Mouse (Mus musculus): ENCODE results near the gene C3ar1.

The C3ar1 gene

DNA sequence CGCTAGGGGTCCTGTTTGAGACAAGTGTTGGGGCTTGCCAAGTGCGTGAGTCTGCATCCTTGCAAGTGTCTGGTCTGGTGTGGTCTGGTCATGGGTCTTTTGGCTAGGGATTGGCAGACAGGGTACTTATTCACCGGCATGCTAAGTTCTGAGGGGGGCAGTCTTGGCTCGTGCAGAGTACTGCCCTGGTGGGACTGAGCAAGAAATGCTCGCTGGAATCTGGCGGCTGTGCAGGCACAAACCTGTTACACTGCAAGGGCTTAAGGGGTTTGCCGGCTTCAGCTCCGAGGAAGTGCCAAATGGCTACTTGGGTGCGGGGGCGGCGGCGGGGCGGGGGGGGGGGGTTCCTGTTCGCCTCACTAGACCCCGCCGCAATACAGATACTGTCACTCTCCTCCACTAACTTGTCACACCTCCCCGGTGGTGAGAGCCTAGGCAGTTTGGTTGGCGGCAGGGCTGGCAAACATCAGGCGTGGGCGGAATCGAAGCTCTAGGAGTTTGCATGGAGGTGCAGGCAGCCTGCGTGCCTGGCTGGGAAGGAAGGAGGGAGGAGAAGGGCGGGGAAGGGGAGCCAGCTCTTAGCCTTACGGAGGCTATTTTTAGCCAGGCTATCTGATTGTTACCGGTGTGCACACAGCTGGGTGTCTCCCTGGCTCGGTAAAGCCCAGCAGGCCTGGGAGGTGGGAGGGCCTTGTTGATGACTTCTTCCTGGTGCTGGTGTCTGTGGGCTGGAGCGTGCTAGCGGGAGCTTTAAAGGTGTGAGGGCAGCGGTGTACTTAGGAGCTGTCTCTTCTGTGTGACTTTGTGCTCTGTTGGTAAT lies 29.8 kb downstream of the C3ar1 start:
- DNase-seq (ENCODE audit: low spot score): peak; percentile 60

DNA sequence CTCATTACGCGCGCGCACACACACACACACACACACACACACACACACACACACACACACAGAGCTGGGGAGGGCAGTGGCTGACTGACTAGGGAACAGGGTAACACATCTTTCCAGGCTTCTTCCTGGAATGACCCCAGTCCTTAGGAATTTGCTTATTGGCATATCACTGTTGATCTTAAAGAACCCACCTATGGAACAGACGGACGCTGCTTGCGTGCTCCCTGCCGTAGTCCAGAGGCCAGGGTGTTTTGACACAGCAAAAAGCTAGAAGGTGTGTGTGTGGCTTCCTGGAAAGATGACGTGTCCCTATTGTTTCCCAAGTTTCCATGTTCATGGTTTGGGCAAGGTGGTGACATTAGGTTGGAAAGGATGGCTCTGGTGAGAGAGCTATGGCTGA lies 30.8 kb downstream of the C3ar1 start:
- no peak for DNase-seq (ENCODE audit: low spot score)

DNA sequence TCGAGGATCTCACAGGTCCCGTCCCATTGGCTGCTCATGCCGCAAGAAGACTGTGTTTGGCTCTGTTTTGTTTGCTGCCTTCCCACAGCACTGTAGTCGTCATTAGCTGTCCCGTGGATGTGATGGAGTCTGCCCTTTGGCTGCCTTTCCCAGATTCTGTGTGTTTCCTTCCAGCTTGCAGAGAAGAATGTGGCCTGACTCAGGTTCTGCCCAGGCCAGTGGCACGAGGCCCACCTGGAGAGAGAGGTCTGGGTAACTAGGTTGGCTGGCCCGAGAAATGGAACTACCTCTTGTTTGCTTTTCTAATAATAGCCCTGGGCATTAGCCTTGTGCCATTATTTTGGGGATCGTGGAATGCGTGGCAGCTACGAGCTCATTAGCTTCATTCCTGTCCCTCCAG lies 31.9 kb downstream of the C3ar1 start:
- DNase-seq (ENCODE audit: low spot score): no peak

DNA sequence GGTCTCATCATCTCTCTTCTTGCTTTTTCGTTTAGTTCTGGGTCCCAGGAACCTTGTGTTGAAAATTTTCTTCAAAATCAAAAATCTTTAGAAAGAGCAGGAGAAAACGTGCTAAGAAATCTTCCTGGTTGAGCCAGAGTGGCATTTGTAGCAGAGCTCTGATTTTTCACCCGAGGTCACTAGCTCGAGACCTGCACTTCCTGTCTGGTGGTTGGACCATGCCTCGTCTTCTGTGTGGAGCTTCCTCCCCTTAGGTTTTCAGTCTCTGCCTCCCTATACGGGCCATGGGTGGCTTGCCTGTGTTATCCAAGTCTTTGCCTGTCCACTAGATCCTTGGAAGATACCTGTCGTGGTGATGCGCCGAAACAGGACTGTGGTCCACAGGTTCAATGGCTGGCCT lies 34.1 kb downstream of the C3ar1 start:
- DNase-seq (ENCODE audit: low spot score): no peak

DNA sequence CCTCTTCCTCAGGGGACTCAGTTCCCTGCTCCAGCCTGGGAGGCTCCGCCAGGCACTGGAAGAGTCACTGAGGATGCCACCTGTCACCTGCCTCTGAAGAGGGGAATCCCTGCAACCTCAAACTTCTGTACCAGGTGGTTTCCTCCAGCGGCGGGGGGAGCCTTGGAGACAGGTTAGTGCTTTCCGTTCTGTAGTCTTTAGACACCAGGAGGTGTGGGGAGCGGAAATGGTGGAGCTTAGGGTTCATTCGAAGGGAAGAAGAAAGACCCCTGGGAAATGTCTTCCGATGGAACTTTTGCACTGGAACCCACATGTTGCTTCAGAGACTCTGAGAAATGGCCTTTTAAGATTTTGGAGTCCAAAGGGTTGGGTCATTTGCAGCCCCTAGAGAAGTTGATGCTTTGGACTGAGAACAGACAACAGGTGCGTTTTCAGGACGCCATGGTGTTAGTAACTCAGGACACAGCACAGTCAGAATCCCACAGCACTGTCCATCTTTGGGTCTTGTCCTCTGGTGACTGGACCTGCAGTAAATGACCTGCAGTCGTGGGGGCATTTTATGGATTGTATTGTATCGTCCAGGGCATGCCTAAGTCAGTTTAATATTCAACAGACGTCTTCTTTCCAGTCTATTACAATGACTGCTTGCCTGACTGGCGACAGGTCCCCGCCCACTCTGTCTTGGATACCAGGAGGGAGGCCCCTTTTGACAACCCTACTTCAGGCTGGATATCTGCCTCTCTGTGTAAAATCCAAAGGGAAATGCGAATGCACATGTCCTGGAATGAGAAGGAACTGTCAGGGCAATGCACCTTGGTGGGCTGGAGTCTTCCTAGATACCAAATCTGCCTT lies 34.9 kb downstream of the C3ar1 start:
- no peak for DNase-seq (ENCODE audit: low spot score)

DNA sequence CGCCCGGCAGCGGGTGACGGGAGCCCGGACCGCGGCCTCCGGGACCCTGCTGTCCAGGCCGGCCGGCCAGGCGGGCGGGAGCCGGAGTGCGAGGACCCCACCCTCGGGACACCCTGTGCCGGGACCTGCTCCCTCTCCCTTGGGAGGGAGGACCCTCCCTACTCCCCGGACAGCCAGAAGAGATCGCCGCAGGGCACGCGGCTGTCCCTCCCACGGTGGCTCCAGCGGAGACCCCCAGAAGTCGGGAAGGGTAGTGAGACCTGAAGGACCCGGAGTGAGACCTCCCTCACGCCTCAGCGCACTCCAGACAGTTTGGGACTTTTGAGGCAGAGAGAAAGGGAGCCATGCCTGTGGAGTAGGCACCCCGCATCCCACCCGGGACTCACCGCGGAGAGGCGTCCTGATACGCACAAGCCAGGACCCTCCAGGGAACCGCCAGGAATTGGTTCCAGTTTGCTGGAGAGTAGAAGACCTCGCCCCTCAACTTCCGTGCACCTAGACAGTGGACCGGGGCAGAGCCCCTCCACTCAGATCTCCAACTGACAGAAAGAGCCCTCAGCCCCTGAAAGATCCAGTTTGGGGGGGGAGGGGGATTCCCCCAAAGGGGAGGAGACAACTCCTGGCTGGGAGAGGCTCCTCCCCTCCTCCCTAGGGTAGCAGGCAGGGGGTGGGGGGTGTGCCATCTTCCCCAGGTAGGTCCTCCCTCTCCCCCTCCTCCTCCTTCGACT lies 35.7 kb downstream of the C3ar1 start:
- DNase-seq (ENCODE audit: low spot score): peak; percentile 25

DNA sequence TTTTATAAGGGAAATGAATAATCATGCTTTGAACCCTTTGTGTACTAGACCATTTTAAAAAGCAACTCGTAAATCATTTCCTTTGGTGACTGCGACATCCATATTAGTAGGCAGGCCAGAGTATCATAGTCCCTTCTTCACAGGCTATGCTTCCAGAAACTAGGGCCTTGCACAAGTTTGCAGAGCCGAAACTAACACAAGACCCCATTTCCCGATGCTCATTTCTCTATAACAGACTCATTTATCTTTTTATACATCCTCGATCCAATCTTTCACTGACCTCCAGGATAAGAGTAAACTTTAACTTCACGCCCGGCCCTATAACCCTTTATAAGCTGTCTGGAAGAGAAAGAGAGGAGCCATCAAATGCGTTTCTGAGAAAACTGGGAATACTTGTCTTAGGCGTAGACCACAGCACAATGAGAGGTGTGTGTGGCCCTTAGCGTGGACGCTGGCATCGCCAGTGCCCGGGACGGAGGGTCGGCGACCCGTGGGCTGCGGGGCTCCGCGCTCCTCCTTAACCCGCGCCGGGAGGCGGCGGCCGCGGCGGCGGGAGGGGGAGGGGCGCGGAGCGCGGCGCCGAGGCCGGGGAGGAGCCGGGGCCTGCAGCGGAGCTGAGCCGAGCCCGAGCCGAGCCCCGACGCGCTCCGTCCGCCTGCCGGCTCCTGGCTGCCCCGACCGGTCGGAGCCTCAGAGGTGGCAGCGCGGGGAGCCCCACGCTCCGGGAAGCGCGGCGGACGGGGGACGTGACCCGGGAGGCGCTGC lies 36.5 kb downstream of the C3ar1 start, which contains the start of gene Foxj2:
Foxj2 (plus strand) TSS at position 609 of the 765 bp plus-strand sequence.
- DNase-seq (ENCODE audit: low spot score): peak; percentile 42

DNA sequence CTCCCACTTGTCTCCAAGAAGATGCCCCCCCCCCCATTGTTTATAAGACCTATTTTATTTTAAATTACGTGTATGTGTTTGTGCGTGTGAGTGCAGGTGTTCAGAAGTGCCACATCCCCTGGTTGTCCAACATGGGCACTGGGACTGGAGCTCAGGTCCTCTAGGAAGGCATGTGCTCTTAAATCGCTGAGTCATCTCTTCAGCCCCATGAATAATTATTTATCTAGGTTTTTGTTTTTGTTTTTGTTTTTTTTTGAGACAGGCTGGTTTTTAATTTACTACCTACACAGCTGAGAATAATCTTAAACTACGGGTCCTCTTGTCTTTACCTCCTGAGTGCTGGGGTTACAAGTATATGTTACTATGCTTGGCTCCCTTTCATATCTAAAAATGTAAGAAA lies 42.3 kb downstream of the C3ar1 start:
- no peak for DNase-seq (ENCODE audit: low spot score)

DNA sequence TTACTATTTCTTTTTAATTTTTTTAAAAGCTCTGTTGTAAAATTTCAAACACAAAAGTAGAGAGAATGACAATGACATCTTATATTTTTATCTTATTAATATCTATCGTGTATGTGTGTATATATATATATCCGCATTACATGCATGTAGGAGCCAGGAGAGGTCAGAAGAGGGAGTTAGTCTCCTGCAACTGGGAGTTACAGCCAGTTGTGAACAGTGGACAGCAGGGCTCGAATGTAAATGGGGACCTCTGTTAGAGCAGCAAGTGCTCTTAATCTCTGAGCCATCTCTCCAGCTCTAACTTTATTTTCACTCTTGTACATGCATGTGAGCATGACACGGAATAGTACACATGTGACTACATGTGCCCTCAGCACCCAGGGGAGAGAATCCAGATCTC lies 43.2 kb downstream of the C3ar1 start:
- DNase-seq (ENCODE audit: low spot score): no peak

DNA sequence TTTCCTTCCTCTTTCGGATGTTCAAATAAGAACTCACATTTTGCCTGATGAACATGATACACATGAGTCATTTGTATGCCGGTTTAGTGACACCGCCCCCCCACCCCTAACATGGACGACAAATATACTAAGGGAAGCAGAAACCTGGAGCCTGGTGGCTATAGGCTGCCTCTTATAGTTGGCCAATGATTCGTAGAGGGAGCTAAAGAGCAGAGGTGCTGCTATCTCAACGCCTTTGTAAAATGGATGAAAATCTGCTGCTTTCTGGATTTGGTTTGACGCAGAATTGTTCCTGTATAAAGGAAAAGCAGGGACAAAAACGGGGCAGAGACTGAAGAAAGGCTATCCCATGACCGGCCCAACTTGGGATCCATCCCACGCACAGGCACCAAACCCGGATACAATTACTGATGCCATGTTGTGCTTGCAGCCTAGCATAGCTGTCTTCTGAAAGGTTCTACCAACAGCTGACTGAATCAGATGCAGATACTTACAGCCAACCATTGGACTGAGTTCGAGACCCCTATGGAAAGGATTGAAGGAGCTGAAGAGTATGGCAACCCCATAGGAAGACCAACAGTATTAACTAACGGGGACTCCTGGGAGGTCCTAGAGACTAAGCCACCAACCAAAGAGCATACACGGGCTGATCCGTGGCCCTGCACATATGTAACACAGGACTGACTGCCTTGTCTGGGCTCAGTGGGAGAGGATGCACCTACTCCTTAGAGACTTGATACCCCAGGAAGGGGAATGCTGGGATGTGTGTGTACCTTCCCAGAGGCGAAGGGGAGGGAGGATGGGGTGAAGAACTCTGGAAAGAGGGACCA lies 44.0 kb downstream of the C3ar1 start:
- peak; percentile 62 for DNase-seq (ENCODE audit: low spot score)

DNA sequence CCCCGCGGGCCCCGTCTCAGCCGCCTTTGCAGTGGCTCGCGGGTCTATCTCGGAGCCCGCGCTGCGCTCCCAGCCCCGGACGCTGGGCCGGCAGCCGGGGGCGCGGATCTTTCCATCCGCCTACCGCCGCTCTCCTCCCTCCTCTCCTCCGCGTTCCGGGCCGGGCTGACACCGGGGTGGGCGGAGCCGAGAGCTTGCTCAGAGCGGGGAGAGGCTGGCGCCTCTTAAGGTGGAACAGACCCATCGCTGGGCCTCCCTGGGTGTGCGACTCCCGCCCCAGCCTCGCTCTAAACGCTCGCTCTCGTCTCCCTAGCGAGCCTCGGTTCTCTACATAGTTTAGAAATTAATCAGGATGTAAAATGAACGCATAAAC lies 44.7 kb downstream of the C3ar1 start:
- DNase-seq (ENCODE audit: low spot score): peak; percentile 87

DNA sequence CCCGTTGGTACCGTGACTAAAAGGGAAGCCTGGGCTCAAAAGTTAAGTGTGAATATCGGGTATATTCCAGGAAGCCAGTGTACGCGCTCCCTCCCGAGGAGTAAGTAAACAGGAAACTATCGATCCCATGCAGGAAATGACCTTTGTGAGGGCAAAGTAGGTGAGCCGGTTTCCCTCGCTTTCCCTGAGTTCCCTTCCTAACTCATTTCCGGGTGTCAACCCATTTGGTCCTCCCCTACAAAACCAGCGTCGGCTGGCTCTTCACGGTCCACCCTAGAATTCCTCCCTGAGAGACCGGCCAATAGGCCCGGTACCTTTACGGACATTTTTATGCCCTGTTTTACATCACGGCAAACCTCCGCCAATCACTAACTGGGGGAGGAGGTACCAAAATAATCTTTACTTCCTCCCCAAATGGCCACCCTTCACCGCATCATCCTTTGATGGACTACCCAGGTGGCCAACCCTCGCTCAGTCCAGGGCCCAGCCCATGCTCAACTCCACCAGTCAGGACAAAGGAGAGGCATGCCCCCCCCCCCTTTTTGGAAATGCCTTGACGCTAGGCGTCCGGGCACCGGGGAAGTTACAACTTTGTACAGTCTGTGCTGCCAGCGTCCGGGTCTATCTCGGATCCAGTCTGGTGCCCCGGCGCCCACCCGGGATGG lies 45.2 kb downstream of the C3ar1 start:
- peak; percentile 97 for DNase-seq (ENCODE audit: low spot score)

DNA sequence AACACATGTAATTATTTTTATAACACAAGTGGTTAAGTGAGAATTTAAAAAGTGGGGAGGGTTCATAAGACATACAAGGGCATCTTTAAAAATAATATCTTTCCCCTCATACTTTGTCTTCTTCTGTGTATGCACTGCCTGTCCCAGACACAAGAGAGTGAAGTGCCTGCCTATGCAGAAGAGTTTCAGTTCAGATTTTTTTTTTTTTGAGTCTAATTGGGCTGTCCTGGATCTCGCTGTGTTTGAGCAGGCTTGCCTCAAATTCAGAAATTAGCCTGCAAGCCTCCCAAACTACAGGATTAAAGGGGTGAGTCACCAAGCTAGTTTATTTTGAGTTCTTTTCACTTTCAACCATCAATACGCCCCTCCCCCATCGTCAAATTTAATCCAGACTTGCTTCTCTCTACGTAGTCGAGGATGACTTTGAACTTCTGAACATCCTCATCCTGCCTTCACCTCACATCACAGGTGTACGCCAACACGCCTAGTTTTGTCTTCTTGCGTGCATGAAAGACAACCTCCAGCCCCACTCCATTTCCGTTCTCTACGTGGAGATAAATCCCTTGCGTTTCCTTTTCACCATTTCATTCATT lies 45.8 kb downstream of the C3ar1 start:
- no peak for DNase-seq (ENCODE audit: low spot score)

DNA sequence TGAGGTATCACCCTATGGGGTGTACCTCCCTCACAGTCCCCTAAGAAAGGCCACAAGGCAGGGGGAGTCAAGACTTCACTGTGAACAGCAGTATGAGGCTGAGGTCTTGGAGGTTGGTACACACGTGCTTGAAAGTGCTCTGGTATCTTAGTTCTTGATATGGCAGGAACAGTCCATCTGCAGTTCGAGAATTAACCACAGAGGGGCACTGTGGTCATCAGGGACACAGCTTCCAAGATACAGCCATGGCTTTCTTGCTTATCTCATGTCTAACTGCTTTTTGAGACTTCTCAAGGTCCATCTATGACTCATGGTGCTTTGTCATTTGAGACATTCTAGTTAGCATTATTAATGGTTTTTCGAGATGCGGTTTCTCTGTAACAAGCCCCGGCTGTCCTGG lies 51.5 kb downstream of the C3ar1 start:
- DNase-seq (ENCODE audit: low spot score): peak; percentile 86

DNA sequence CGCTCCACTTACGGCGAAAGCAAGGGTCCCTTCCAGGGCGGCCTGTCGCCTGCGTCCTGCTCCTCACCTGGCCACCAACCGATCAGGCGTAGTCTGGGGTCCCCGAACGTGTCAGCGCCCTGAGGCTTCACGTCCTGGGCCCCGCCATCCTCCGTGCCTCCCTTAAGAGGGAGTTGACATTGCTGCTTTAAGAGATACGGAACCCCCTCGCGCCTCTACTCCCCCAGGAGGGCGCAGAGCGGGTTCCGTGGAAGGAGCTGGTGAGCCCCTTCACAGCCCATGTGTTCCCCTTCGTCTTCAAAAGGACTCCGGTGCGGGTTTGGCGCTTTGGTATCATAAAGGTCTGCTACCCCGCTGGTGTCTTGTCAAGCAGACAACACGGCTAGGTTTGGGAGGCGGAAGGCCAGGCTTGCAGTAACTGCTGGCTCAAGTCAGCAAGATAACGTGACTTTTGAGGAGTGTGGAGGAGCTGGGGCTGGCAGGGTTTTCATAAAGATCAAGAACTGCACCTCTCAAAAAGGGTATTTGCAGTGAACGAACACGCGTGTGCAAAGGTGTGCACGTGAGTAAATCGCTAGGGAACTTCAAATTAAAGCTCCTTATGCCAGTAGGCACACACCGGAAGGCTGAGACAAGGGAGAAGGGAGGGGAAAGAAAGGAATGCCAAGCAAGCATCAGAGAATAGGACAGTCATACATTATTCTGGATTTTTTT lies 54.0 kb downstream of the C3ar1 start:
- peak; percentile 57 for DNase-seq (ENCODE audit: low spot score)

DNA sequence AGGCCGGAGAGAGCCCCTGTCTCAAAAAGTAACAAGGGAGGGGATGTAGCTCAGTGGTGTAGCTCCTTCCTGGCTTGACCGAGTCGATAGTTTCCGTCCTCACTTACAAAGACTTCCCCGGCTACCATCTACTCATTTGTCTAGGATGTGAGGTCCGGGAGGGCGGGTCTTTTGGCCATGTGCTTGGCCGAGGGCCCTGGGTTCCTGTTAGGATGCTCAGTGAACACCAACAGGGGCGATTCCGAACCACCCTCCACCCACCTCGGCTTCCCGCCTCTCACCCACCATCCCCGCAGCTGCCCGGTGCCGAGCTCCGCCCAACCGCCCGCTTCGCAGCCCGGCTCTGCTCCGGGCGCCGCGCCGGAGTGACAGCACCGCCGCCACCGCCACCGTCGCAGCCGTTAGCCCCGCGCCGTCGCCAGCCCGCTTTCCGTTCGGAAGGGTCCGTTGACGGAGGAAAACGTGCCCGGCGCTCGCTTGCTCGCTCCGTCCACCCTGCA lies 54.6 kb downstream of the C3ar1 start, which contains the start of gene Slc2a3:
Slc2a3 (minus strand) TSS at position 340 of the 500 bp plus-strand sequence.
- peak; percentile 64 for DNase-seq (ENCODE audit: low spot score)

DNA sequence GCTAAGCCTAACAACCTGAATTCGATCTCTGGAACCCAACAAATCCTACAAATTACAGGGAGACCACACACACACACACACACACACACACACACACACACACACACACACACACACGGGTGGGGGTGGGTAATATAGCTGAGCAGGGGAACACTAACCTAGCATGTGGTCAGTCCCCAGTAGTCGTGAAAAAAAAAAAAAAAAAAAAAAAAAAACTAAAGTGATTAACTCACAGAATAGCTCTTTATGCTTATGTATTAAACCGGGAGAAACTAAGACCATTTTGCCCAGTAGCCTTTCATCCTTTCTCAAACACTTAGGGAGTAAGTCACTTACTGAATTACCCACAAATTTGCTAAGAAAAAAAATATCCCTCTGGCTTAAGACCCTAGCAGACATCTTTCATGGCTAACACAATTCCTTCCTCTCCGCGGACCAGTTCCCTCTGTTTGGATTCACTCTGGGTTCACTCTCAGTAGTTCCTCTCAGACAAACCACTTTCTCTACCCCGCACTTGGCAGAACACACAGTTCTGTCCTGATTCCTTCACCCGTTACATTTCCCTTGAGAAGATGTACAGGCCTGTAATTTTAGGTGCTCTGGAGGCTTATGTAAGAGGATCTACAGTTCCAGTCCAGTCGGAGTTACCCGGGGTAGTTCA lies 55.2 kb downstream of the C3ar1 start:
- no peak for DNase-seq (ENCODE audit: low spot score)
